Mouse (Mus musculus): ENCODE data around the gene Cd86.

Gene Cd86

GRCm38 (mm10) chr16:36598265-36598664 lies 67.6 kb downstream of the Cd86 start:
- DNase-seq (ENCODE audit: low spot score), result no peak

DNA sequence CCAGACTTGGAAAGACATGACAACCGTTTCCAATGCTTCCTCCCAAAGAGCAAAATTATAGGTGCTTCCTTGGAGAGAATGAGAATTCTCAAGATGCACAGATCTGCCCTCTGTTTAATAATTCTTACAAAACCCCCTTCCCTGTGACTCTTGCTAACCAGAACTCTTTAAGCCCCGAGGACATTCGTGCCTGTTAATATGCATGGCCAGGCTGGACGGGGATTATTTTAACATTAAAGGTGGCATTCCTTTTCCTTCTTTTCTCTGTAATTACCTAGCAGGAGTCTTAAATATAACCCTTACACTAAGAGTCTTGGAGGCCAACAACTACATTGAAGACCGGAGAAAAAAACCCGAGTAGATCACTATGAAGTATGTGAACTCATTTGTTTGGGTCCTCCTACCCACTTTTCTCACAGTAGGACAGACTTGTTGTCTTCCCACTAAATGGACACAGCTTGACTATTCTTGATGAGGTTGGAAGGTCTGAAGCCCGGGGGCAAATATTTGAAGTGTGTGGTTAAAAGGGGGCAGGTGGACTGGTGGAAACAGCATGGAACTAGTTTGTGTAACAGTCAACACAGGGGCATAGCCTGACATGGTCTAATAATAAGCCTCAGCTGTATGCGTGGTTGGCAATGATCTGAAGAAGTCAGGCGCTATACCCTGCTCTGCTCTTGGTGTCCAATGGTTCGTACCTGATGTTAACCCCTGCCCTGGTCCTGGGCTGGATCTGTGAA lies 69.0 kb downstream of the Cd86 start:
- DNase-seq (ENCODE audit: low spot score), result no peak

DNA sequence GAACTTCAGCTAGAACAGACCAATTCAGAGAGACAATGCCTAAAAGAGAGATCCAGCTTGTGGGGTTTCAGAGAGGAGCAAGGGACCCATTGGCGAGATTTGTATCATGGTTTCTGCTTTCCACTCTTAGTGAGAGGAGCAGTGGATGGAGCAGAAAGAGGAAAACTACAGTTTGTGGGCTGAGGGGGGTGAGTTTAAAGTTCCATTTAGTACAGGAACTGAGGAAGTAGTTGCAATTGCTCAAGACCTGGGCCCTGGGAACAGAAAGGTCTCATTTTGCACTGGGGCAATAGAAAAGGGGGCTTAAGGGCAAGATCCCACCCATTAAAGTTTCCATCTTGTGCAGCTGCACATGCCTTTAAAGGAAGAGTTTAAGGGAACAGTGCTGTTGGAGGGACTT lies 76.0 kb downstream of the Cd86 start:
- no peak for DNase-seq (ENCODE audit: low spot score)

DNA sequence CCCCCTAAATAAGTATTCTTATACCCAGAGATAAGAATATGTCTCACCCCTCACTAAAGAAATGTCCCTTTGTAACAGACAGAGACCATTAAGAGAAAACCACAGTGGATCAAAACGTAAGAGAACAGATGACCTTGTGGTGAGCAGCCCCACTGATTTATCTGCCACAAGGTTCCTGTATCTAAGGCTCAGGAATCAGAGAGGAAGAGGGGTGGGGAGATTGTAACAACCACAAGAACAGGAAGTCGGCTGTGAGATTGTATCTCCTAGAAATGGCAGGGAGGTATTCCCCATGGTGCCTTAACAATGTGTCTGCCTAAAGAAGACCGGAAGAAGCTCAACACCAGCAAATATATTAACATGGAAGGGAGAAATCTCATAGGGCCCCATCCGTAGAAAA lies 77.9 kb downstream of the Cd86 start:
- DNase-seq (ENCODE audit: low spot score), result no peak

- DNase-seq (ENCODE audit: low spot score), result no peak
Measured at GRCm38 (mm10) chr16:36582073-36582472, 83.8 kb downstream of the Cd86 start.

DNA sequence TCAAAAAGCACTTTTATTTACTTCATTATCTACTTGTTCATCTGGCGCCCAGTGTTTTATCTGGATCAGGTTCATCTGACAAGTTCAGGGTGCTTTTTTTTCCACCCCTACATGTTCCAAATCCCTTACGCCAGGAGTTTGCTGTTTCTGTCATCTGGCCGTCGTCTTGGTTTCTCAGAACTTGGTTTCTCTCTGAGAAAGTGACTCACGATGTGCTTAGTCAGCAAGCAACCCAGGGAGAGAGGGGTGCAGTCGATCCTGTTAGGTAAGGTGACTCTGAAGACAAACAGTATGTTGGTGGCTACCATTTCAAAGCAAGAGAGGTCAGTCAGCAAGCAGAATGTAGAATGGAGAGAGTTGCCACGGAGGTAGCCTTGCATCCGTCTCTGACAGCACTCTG lies 93.9 kb downstream of the Cd86 start:
- no peak for DNase-seq (ENCODE audit: low spot score)

DNA sequence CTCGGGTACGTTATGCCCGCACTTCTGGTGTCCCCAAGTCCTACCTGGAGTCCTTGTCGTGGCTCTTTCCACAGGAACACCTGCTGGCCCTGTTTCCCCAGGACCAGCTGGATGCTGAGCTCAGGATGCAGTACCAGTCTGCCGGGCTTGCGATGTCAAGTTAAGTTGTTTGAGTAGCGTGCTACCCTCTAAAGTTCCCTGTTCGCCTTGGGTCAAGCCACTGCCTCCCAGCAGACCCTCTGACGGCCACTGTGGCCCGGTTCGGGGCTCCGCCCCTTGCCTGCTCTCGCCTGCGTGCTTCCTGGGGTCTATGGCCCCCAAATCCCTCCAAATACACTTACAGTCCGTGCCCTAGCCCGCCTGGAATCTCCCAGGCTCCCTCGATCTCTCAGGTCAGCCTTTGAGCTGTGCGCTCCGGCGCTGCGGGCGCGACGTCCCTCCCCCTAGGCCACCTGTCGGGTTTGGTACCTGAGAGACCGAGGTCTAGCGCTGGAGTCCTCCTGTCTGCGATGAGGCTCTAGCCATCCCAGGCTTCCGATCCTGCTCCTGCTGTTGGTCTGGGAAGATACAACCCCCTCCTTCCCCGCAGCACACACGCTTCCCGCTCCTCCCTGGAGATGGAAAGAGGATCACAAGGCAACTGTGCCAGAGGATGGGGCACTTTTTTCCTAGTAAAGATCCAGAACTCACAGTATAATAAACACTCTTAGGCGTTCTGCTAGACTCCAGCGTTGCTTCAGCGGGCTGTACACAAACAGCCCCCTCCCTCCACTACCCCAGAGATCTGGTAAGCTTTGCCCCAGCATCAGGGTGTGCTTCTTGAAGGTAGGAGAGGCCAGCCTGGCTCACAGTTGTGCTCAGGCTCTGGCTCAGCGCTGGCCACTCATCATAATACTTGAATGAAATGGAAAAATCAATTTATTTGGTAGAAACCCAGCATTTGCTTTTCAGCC lies 104.2 kb downstream of the Cd86 start, which contains the start of gene Casr:
Gene Casr, minus strand, starts transcription at position 756 of the 953 bp plus-strand sequence.
- no peak for DNase-seq (ENCODE audit: low spot score)

- no peak for DNase-seq (ENCODE audit: low spot score)
Measured at GRCm38 (mm10) chr16:36559573-36559972, 106.3 kb downstream of the Cd86 start.

GRCm38 (mm10) chr16:36555672-36556165 lies 110.2 kb downstream of the Cd86 start:
- DNase-seq (ENCODE audit: low spot score), result no peak

All from MN1 (cell line).